Mouse (Mus musculus): ENCODE results near the gene C2. TPM values are rescaled to one million over a fixed set of nuclear protein-coding genes. Genes with fewer than 3 reads are reported as not detected.
A peak's percentile ranks its signal among the peaks of the same experiment; 100 is the strongest.

The C2 gene
- polyA plus RNA-seq, 2 experiments = 14.1 to 15.6 TPM

GRCm38 (mm10) chr17:34862416-34863081 lies 35.5 kb downstream of the C2 start, which contains the start of gene Cfb:
Gene Cfb, minus strand, starts transcription at chr17:34862518.
- TF ChIP-seq CTCF (IDR thresholded peaks at IDR 0.05; ENCODE audit: low read depth) (no peak), EP300 (IDR thresholded peaks at IDR 0.05; ENCODE audit: low read depth) (no peak)
- Histone ChIP-seq H3K4me1 (replicated peaks; ENCODE audit: control insufficient read depth in 2 of 2, insufficient read depth in 2 of 2, low read length in 1 of 2) (peaks cover 0 to 4% of the 10 kb centered on the region in 2 experiments; a peak in 1 of 4 replicates), H3K4me3 (ENCODE audit: insufficient read depth in 1 of 2, low read depth in 2 of 2, low read length in 2 of 2) (peak within 1 kb of the TSS; percentile 33 to 42), H3K9me3 (ENCODE audit: control insufficient read depth, low read length) (no peaks in the 10 kb centered on the region), H3K27me3 (ENCODE audit: control insufficient read depth, insufficient read depth, low read length) (no peaks in the 10 kb centered on the region), H3K36me3 (replicated peaks; ENCODE audit: control insufficient read depth, insufficient read depth, low read depth) (no peaks in the 10 kb centered on the region), H3K4me2 (ENCODE audit: low read depth) (peak within 1 kb of the TSS; percentile 40), H3K27ac (no peak within 1 kb of the TSS; the same call in 1 of the 2 replicates), H3K9ac (replicated peaks) (0 out of 2 replicates have a peak within 1 kb of the TSS, but pooled peaks have one; percentile 3)
- DNase-seq (ENCODE audit: low read depth in 3 of 3, low spot score in 3 of 3) (no peak), ATAC-seq (ENCODE audit: insufficient read depth) (peak; percentile 47; the same call in 1 of the 2 replicates)
- WGBS (ENCODE audit: insufficient replicate concordance) = 42% methylated on average over 8 of the region's 8 CpGs

GRCm38 (mm10) chr17:34861704-34862415 lies 36.2 kb downstream of the C2 start:
- Histone ChIP-seq H3K4me1 (replicated peaks; ENCODE audit: control insufficient read depth in 2 of 2, insufficient read depth in 2 of 2, low read length in 1 of 2) (peaks cover 0 to 4% of the 10 kb centered on the region in 2 experiments; a peak in 1 of 4 replicates), H3K9me3 (ENCODE audit: control insufficient read depth, low read length) (no peaks in the 10 kb centered on the region), H3K27me3 (ENCODE audit: control insufficient read depth, insufficient read depth, low read length) (no peaks in the 10 kb centered on the region), H3K27ac (no peak overlapping the region), H3K4me3 (ENCODE audit: insufficient read depth in 1 of 2, low read depth in 2 of 2, low read length in 2 of 2) (peak overlapping the region; percentile 33 to 42), H3K4me2 (ENCODE audit: low read depth) (peak overlapping the region; percentile 40), H3K9ac (replicated peaks) (0 out of 2 replicates have a peak overlapping the region, but pooled peaks have one; percentile 3), H3K36me3 (replicated peaks; ENCODE audit: control insufficient read depth, insufficient read depth, low read depth) (no peaks in the 10 kb centered on the region; the same call in 1 of the 2 replicates)
- 46% methylated on average over 13 of the region's 13 CpGs for WGBS (ENCODE audit: insufficient replicate concordance)
- DNase-seq (ENCODE audit: low read depth in 3 of 3, low spot score in 3 of 3) (no peak), ATAC-seq (ENCODE audit: insufficient read depth) (peak; percentile 65)
- TF ChIP-seq CTCF (IDR thresholded peaks at IDR 0.05; ENCODE audit: low read depth) (no peak), EP300 (IDR thresholded peaks at IDR 0.05; ENCODE audit: low read depth) (no peak)

- H3K4me2 ChIP-seq (ENCODE audit: low read depth) = peak overlapping the region; percentile 40
- TF ChIP-seq EP300 (IDR thresholded peaks at IDR 0.05; ENCODE audit: low read depth) (no peak), CTCF (IDR thresholded peaks at IDR 0.05; ENCODE audit: low read depth) (no peak)
Observed at GRCm38 (mm10) chr17:34860514-34860913, 37.6 kb downstream of the C2 start.

GRCm38 (mm10) chr17:34858670-34859069 lies 39.4 kb downstream of the C2 start:
- no peaks in the 10 kb centered on the region for H3K9me3 ChIP-seq (ENCODE audit: control insufficient read depth, low read length)
- peaks cover 0 to 4% of the 10 kb centered on the region in 2 experiments; a peak in 1 of 4 replicates for H3K4me1 ChIP-seq (replicated peaks; ENCODE audit: control insufficient read depth in 2 of 2, insufficient read depth in 2 of 2, low read length in 1 of 2)
- no peak for TF ChIP-seq EP300 (IDR thresholded peaks at IDR 0.05; ENCODE audit: low read depth)
- TF ChIP-seq CTCF (IDR thresholded peaks at IDR 0.05; ENCODE audit: low read depth) = no peak
- H3K4me2 ChIP-seq (ENCODE audit: low read depth) = no peak overlapping the region
- H3K4me3 ChIP-seq (ENCODE audit: insufficient read depth in 1 of 2, low read depth in 2 of 2, low read length in 2 of 2) = no peak overlapping the region
- no peaks in the 10 kb centered on the region for H3K27me3 ChIP-seq (ENCODE audit: control insufficient read depth, insufficient read depth, low read length)
- 32% methylated on average over 4 of the region's 4 CpGs for WGBS (ENCODE audit: insufficient replicate concordance)
- no peak overlapping the region for H3K9ac ChIP-seq (replicated peaks)
- H3K36me3 ChIP-seq (replicated peaks; ENCODE audit: control insufficient read depth, insufficient read depth, low read depth) = peaks cover 13% of the 10 kb centered on the region
- DNase-seq (ENCODE audit: low read depth in 3 of 3, low spot score in 3 of 3) (no peak), ATAC-seq (ENCODE audit: insufficient read depth) (no peak)
- no peak overlapping the region for H3K27ac ChIP-seq

More at GRCm38 (mm10) chr17:34860514-34860913, 37.6 kb downstream of the C2 start:
- DNase-seq (ENCODE audit: low read depth in 3 of 3, low spot score in 3 of 3) = no peak
- Histone ChIP-seq H3K9me3 (ENCODE audit: control insufficient read depth, low read length) (no peaks in the 10 kb centered on the region), H3K36me3 (replicated peaks; ENCODE audit: control insufficient read depth, insufficient read depth, low read depth) (peaks cover 4% of the 10 kb centered on the region), H3K27me3 (ENCODE audit: control insufficient read depth, insufficient read depth, low read length) (no peaks in the 10 kb centered on the region), H3K9ac (replicated peaks) (no peak overlapping the region), H3K27ac (no peak overlapping the region), H3K4me3 (ENCODE audit: insufficient read depth in 1 of 2, low read depth in 2 of 2, low read length in 2 of 2) (peak overlapping the region in 1 of 2 experiments; percentile 42; a peak in 2 of 4 replicates), H3K4me1 (replicated peaks; ENCODE audit: control insufficient read depth in 2 of 2, insufficient read depth in 2 of 2, low read length in 1 of 2) (peaks cover 0 to 4% of the 10 kb centered on the region in 2 experiments; a peak in 1 of 4 replicates)
- ATAC-seq (ENCODE audit: insufficient read depth) = no peak
- 67% methylated on average over 9 of the region's 9 CpGs for WGBS (ENCODE audit: insufficient replicate concordance)

GRCm38 (mm10) chr17:34855825-34856224 lies 42.2 kb downstream of the C2 start:
- Histone ChIP-seq H3K9me3 (ENCODE audit: control insufficient read depth, low read length) (no peaks in the 10 kb centered on the region), H3K9ac (replicated peaks) (no peak overlapping the region), H3K27ac (no peak overlapping the region), H3K4me1 (replicated peaks; ENCODE audit: control insufficient read depth in 2 of 2, insufficient read depth in 2 of 2, low read length in 1 of 2) (peaks cover 0 to 9% of the 10 kb centered on the region in 2 experiments; a peak in 2 of 4 replicates), H3K4me3 (ENCODE audit: insufficient read depth in 1 of 2, low read depth in 2 of 2, low read length in 2 of 2) (no peak overlapping the region), H3K4me2 (ENCODE audit: low read depth) (no peak overlapping the region), H3K27me3 (ENCODE audit: control insufficient read depth, insufficient read depth, low read length) (no peaks in the 10 kb centered on the region), H3K36me3 (replicated peaks; ENCODE audit: control insufficient read depth, insufficient read depth, low read depth) (peaks cover 16% of the 10 kb centered on the region)
- WGBS (ENCODE audit: insufficient replicate concordance) = 40% methylated on average over 3 of the region's 3 CpGs
- no peak for TF ChIP-seq EP300 (IDR thresholded peaks at IDR 0.05; ENCODE audit: low read depth)
- TF ChIP-seq CTCF (IDR thresholded peaks at IDR 0.05; ENCODE audit: low read depth) = peak; percentile 85
- DNase-seq (ENCODE audit: low read depth in 3 of 3, low spot score in 3 of 3) = no peak
- ATAC-seq (ENCODE audit: insufficient read depth) = 0 out of 2 replicates have a peak, but pooled peaks have one; percentile 4
